Mouse (Mus musculus) hindlimb bud, embryonic 11.5 days (tissue): ENCODE data around the gene Birc3.
"Not testable (repeated sequence)": the region's sequence is repeated elsewhere in the genome, so short reads cannot be mapped to it uniquely, and the experiment has no call there.

Source experiments
- DNase-seq: peaks from one replicate; pipeline ENCODE4 v3.0.0-alpha.2; 2012; ENCODE audit warnings: low read depth, low spot score; ENCODE audit errors: extremely low spot score

Gene Birc3

DNA sequence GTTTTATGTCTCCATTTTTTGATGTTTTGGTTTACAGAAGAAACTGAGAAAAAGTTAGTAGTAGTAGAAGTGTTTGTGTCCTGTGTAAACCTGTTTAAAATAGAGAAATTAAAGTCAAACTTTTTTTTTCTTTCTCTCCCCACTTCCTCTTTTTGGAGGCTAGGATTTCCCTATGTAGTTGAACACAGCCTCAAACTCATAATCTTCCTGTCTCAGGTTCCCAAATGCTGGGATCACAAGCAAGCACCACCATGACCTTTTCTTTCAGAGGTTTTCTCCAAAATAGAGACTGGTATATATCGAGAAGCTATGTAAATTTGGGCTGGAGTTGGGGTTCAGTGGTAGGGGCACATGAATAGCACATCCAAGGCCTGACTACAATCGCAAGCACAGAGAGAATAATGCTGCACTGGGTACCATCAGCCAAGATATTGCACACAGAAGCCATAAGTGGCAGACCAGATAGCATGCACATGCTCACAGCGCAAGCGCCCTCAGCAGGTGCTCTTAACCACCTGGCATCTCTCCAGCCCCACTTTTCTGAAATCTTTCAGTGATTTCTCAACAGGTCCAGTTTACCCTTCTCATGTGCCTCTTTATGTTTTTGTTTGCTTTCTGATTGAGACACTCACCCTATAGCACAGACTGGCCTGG lies 4.0 kb downstream of the Birc3 start:
- no peak for DNase-seq

DNA sequence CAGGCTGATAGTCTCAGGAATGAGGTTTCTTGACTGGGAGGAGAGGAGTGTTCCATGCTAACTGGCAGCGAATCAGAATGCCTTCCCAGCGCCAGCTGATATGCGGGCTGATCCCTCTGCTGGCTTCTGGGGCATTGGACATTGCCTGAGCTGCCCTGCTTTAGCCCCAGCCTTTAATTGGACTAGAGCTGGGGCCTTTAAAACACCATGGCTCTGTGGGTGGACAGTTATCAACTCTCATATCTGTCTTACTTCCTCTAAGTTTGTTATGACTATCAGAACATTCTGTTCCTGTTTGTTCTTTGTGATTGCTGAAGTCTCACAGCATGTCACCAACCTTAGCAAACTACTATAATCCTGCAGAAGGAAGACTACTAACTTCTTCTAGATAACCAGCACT lies 5.0 kb downstream of the Birc3 start:
- no peak for DNase-seq

DNA sequence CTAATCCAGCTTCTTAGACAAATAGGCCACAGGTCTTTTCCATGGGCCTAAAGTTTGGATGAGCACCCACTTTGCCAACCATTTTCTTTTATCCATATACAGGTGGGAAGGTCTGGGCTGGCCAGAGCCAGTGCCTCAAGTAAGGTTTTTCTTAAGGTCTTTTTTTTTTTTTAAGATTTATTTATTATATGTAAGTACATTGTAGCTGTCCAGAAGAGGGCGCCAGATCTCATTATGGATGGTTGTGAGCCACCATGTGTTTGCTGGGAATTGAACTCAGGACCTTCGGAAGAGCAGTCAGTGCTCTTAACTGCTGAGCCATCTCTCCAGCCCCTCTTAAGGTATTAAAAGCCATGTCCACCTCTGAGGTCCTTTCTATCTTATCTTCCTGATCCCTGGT lies 6.0 kb downstream of the Birc3 start:
- not testable (repeated sequence) for DNase-seq

DNA sequence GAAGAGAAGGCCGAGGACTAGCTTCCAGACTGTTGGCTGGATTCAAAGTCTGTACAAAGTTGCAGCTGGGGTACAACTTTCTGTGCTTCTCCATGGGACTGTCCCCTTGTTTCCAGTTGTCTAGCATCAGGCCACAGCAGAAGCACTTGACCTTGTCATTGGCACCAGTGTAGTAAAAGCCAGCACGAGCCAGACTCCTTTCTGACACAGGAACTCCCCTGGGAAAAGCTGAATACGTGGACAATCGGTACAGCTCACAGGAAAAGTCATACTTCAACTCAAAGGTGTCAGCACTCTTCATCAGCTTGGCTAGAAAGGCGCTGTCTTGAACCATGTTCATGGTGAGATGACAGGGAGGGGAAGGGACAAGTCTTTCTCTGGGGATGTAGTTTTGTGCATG lies 12.0 kb downstream of the Birc3 start:
- no peak for DNase-seq

DNA sequence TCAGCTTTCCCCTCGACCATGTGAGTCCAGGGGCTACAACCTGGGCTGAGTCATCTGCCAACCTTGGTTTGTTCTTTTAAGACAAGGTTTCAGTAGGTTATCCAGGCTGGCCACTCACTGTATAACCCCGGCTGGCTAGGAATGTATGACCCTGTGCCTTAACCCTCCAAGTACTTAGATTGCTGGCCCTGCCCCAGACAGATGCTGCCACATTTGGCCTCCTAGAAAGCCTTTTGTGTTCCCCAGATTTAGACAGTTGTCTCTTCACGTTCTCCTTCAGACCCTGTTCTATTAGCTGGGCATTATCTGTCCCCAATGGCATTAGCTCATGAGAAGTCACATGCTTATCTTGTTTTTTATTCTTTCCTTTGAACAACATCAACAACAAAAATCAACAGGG lies 17.1 kb downstream of the Birc3 start:
- DNase-seq = no peak

DNA sequence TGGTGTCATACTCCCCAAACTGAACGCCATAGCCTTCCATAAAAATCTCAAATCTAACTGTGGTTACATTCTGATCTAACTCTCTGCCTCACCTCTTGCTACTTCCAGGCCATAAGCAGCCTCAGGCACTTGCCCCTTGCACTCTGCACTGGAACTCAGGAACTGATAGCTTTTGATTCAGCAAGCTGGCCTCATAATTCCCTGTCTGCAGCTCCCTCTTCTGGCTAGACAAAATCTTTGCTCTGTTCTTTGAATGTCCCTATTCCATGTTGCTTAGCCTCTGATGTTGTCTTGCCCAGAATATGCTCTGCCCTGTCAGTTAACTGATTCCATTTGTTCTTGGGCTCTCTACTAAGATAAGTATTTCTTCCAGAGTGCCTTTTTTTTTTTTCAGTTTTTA lies 17.6 kb downstream of the Birc3 start:
- no peak for DNase-seq

GRCm38 (mm10) chr9:7854196-7854595 lies 18.8 kb downstream of the Birc3 start:
- not testable (repeated sequence) for DNase-seq

DNA sequence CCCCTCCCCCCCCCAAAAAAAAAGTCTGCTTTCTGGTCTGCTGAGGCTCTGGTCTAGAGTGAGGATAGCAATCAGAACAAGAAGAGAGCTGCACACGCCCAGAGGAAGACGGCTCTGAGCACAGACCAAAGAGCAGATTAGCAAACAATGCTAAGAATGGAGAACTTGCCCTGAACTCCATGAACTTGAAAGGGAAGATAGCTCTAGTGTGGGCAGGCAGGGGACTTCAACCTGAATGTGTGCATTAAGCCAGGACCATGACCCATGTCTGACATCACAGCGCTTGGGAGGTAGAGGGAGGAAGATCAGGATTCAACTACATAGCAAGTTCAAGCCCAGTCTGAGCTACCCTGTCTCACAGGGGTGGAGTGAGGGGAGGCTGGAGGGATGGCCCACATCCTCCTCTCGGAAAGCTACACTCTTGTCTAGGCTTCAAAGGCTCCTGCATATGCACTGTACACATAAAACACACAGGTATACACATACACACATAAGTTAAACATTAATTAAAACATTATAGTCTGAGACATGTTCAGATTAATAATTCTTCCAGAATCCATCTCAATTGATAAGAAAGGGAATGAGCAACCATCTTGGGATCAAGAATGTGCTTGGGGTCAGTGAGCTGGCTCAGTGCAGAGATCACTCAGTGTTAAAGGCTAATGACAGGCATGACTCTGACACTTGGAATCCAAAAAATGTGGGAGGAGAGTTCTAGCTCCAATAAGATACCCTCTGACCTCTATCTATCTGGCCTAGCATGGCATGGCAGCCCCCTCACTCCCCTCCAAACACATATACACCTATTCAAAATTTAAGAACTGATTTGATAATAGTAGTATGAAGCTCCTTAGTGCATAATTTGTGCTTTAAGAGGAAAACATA lies 20.4 kb downstream of the Birc3 start:
- DNase-seq = no peak

DNA sequence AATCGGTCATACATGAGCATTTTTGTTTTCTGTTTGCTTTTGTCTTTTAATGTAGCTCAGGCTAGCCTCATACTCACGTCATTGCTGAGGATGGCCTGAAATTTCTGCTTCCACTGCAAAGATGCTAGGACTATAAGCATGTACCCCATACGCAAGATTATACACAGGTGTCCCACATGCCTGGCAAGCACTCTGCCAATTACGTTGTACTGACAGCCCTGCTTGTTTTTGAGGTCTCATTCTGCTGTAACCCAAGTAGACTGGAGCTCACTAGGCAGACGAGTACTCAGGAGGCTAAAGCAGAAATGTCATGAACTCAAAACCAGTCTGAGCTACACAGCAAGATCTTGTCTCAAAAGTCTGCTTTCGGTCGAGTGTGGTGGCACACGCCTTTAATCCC lies 21.1 kb downstream of the Birc3 start:
- DNase-seq = no peak

- DNase-seq = no peak
These were observed 24.8 kb downstream of the Birc3 start for GRCm38 (mm10) chr9:7848191-7848590.

DNA sequence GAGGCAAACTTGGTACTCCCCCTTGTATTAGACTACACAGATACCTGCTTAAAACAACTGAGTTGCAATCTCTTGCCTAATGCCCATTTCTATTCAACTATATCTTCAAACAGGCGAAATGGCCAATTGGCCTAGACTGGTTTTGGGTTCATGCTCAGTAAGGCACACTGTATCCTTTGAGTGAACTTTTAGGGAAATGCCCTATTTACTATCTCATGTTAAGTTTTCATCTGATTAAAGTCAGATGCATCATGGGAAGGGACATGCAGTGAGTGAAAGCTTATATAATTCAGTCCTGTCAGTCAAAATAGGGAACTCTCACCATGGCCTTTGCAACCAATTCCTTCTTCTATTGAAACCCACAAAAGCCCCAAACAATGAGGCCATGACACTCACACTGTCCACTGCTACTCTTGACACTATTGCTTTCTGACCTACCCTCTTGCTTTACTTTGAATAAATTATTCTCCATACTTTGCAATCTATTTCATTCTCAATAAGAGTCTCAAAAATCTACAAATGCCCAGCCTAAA lies 26.3 kb downstream of the Birc3 start:
- DNase-seq = no peak

DNA sequence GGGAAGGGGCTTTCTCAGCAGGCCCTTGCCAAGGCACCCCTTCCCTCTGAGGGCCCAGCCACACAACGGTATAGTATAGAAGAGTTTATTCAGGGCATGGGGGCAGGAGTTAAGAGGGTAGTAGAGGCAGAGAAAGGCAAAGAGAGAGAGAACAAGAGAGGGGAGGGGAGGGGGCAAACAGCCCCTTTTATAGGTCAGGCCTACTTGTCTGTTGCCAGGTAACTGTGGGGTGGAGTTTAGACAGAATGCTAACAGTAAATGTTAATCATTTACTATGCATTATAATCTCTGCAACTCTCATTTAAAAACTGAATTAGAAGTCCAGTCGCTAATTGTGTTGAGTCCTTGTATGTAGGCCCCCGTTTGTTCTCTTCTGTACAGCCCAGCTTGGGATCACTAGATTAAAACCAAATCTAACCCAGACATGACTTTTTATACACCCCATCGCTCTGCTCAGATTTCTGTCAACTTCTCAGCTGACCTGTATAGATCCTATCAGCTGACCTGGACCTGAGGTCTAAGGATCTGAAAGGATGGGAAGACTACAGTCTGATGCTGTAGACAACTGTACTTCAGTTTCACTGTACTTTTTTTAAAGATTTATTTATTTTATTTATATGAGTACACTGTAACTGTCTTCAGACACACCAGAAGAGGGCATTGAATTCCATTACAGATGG lies 27.6 kb downstream of the Birc3 start:
- DNase-seq = no peak

DNA sequence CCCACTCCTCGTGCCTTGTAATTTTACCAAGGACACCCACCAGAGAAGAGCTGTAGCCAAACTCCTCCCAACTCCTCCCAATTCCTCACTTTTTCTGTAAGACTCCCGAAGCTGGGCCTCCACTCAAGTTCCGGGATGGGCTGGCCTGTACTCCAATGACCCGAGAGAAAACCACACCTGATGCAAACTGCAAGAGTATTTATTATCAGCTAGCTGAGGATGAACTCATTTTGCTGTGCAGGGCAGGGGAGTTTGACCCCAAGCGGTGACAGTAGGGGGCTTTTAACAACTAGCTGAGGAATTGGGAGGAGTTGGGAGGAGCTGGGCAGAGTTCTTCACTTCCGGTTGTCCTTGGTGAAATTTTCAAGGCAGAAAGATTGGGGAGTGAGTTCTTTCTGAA lies 31.8 kb downstream of the Birc3 start:
- no peak for DNase-seq

GRCm38 (mm10) chr9:7837806-7838440 lies 35.1 kb downstream of the Birc3 start:
- peak; percentile 26 for DNase-seq

DNA sequence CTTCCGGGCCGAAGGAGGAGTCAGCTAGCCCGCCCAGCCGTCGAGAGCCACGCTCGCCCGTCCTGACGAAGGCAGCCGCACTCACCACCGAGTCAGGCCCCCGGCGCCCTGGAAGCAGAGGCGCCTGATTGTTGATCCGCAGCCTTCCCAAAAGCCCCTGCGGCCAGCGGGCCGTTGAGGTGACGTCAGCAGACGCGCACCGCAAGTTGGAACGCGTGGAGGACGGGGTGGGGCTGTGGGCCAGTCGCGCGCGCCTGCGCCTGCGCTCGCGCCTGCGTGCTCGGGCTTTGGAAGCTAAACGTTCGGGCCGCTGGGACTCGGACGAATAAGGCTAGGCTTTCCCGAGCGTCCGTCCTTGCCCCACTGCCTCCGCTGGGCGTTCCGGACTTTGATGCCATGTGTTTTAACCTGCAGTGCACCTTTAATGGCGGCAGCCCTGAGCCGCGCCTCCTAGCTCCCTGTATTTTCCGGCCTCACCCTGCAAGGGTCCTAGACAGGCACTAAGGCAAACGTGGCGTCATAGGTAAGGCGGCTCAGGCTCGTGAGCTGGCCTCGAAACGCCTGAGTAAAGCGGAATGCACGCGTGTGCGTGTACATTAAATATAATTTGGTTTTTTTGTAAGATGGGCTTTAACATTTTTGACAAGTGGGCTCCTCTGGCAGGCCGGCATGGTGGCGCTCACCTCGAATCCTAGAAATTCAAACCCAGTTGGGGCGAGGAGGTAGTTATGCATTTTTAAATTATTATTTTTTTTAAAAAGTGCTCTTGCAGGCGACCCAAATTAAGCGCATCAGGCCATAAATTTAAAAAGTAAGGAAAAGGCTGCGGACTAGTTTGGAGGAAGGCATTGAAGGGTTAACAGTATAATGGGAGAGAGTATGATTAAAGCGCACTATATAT lies 35.8 kb downstream of the Birc3 start, which contains the start of gene Birc2:
Birc2 (minus strand) TSS at position 160 of the 901 bp plus-strand sequence.
- peak; percentile 88 for DNase-seq

GRCm38 (mm10) chr9:7836331-7836730 lies 36.7 kb downstream of the Birc3 start:
- peak; percentile 14 for DNase-seq

- DNase-seq = no peak
These were observed 37.7 kb downstream of the Birc3 start for GRCm38 (mm10) chr9:7835302-7835701.

DNA sequence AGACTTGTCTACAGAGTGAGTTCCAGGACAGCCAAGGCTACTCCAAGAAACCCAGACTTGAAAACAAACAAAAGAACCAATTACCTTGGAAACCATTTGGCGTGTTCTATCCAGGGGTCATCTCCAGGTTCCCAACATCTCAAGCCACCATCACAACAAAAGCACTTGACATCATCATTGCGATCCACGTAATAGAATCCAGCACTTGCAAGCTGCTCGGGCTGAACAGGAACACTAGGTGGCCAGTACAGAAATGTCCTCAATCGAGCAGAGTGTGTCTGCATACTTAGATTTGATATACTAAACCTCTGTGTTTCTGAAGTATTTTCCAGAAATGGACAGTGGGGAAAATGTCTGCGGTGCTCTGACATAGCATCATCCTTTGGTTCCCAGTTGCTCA lies 39.6 kb downstream of the Birc3 start:
- no peak for DNase-seq

- no peak for DNase-seq
These were observed 43.2 kb downstream of the Birc3 start for GRCm38 (mm10) chr9:7829531-7830528.
